Mouse (Mus musculus) embryo, embryonic 11.5 days (tissue): ENCODE measurements around the gene Gpatch2.

Source experiments
- DNase-seq: peaks from one replicate; pipeline ENCODE4 v3.0.0-alpha.2; 2012; ENCODE audit warnings: low read depth, low spot score

Gene Gpatch2

DNA sequence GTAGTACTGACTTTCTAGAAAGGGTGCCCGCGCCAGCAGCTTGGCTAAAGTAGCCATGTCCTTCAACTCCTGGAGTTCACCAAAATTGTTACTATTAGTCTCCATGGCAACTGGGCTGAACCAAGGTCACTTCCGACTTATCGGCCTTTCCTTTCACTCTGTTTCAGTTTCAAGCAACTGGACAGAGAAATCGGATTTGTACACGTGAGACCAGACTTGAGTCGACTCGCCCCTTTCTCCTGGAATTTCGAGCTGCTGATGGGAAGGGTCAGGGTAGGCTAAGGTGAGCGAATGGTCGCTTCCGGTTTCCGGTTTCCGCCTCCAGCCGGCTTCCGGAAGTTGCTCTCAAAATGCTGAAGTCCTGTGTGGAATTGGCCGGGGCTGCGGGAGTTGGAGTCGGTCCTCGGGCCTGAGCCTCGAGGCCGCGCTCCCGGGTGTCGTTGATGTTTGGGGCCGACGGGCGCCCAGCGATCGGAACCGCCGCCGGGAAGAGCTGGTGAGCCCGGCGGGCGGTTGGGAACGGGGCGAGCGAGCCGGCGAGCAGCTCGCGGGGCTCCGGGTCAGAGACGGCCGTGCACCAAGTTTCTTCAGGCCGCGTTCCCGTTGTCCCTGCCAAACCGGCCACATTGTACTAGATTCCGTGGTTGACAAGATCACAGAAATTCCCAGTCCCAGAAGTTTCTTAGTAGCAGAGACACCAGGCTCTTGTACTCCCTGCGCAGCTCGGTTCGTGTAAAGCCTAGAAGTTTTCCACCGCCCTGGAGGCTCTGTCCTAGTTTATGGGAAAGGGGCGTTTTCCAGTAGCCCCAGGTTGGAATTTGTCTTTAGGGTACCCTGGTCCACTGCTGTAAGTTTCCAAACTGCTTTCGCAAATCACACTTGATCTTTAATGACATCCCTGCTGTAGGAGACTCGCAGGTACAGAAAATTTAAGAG lies at the start of gene Gpatch2, which contains the start of gene Spata17:
Gpatch2 (plus strand) TSS at position 328 of the 936 bp plus-strand sequence.
Spata17 (minus strand) TSS at position 285 of the 936 bp plus-strand sequence.
- peak; percentile 66 for DNase-seq

DNA sequence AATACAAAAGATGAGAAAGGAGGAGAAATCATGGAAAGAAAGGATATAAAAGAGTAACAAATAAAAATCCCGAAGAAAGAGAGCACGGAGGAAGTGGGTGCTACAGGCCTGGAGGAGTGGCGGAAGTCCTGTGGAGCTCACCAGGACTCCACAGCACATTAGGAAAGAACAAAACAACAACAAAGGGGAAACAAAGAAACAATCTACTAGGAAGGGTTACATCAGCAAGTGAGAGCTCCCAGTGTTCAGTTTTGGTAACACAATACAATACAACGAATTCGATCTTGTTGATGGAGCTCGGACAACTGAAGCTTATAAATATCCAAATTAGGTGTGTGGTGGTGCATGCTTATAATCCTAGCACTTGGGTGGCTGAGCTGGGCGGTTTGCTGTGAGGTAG lies 45.7 kb upstream of the Gpatch2 start:
- no peak for DNase-seq

DNA sequence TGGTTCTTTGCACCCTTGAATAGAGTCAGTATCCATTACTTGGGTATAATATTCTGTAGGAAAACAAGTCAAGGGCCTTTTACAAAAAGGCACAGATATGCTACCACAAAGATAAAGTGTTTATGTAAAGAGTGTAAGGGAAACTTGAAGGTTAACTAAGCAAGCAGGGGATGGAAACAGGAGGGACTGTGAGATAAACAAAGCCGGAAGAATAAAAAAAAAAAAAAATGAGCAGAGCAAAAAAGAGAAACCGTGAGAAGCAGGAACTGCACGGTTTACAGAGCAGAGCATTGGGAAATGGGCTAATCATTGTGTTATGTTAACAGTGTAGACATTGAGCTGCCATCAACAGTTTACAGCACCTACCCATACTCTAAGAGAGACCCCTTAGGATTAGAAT lies 44.9 kb upstream of the Gpatch2 start:
- no peak for DNase-seq

DNA sequence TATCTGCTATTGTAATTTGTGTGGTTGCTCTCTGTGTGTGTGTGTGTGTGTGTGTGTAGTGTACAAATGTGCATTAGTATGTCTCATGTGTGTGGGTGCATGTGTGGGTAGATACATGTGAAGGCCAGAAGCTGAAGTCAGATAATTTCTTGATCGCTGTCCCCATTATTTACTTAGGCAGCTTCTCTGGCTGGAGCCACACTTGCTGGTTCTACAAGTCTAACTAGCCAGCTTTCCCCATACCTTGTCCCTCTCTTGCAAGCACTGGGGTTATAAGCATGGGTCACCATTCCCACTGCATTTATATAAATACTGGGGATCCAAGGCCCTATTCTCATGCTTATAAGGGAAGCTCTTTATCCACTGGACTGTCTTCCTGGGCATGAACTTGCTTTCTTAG lies 39.3 kb upstream of the Gpatch2 start:
- no peak for DNase-seq

GRCm38 (mm10) chr1:187178546-187178945 lies 36.8 kb upstream of the Gpatch2 start:
- DNase-seq: no peak

GRCm38 (mm10) chr1:187205506-187205905 lies 9.8 kb upstream of the Gpatch2 start:
- DNase-seq: no peak

DNA sequence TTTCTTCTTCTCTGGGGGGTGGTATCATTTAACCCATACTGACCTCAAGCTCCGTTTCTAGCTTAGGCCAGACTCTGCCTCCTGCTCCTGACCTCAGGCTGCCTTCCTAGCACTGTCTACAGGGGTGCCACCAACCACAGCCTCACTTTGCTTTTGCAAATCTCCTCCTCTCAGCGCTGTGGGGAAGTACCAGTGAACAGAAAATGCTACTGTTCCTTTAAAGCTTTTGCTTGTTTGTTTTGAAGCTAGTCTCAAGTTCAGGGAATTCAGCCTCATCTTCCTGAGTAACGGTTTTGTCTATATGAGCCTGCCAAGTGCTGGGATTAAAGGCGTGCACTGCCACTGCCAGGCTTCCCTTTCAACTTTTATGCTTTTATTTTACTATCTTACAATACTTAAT lies 5.8 kb upstream of the Gpatch2 start:
- no peak for DNase-seq

GRCm38 (mm10) chr1:187210736-187211135 lies 4.6 kb upstream of the Gpatch2 start:
- DNase-seq: no peak

DNA sequence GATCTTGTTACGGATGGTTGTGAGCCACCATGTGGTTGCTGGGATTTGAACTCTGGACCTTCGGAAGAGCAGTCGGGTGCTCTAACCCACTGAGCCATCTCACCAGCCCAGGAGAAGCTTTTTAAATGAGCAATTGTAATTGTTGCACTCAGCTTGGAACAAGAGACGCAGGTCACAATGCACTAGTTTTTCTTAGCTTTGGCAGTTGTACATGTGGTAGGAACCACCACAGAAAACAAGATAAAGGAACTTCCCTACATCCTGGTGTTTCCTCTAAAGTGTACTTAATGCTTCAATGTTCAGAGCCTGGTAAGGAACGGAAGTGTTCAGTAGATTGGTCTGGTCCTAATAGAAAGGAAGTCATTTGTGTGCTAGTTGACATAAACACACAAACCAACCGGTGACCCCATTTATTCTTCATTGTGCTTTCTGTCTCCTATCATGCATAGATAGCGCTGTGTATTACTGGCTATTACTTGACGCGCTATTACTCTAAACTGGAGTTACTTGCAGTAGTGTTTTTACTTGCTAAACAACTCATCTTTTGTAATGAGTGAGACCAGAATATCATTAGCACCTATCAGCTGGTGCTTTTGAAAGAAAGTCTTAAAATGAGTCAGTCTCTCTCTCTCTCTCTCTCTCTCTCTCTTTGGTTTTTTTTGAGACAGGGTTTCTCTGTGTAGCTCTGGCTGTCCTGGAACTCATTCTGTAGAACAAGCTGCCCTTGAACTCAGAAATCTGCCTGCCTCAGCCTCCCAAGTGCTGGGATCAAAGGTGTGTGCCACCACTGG lies 1.5 kb downstream of the Gpatch2 start:
- no peak for DNase-seq

DNA sequence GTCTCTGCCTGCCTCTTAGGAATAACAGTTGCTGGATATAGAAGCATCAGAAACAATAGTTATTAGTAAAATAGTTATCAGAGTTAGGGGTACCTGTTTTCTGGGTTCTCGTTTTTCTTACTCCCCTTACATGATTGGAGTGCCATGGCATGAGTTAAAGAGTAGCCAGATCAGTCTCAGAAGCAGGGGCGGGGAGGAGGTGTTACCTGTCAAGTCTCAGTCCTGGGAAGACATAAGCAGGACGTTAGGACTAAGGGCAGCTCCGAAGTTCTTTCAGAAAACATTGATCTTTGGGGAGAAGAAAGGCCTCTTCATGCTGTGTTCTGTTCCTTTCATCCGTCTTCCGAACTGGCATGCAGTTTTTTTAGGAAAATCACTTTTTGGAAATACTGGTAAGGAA lies 5.4 kb downstream of the Gpatch2 start:
- no peak for DNase-seq

DNA sequence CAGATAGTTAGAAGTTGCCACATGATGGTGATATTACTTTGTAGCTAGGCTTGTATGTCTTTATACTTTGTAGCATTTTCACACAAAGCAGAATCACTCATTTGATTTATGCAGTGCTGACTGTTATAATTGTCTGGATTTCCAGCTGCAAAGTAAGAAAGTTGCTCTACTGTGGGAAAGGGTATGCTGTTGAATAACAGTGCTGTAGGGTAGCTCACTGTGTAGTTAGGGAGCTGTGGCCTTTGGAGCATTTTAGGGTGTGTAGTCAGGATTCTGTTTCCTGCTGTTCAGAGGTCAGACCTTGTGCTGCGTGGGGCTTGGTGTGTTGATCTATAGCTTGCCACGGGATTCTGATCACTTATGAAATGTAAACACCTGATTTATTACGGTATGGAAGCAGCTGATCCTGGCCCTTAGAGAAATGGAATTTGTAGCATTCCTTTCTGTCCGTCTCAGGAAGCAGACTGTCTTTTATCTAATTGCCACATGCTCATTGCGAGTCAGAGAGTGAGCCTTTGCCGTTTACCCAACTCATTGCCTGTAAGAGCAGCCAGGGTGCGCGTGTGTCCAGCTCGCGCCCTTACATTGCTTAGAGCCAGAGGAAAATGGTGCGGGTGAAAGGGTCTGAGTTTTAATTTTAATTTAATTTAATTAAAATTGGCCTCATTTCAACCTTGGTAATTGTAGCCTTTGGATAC lies 11.2 kb downstream of the Gpatch2 start:
- no peak for DNase-seq

DNA sequence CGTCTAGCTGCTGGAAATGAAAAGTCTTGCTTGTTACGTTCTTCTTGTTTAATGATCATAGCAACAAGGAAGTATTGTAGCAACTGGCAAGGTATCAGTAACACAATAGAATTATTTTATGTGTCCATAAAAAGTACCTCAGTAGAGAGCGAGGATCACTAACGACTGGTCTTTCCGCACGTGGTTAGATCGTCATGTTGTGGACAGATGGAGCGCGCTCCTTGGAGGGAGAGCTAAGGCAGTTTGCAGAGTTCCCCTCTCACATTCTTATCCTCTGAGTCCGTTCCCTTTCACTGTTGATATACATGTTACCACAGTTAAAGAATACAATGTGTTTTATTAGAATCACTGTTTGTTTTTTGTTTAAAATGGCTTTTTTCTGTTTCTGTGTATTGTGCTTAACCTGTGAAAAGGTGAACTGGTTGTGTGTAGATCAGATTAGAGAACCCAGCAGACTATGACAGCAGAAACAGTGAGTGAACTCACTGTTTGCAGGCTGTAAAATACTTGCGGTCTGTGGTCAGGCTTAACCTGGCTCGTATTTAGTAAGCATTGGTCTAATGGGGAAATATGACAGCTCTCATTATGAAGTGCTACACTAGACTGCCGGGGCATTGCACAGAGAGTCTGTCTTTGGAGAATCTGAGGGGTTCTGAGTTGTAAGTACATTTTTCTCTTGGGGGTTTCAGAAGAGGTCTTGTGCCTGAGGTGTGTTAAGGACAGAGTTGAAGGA lies 13.3 kb downstream of the Gpatch2 start:
- DNase-seq: no peak

- no peak for DNase-seq
These were observed 14.9 kb downstream of the Gpatch2 start for GRCm38 (mm10) chr1:187230255-187230654.

DNA sequence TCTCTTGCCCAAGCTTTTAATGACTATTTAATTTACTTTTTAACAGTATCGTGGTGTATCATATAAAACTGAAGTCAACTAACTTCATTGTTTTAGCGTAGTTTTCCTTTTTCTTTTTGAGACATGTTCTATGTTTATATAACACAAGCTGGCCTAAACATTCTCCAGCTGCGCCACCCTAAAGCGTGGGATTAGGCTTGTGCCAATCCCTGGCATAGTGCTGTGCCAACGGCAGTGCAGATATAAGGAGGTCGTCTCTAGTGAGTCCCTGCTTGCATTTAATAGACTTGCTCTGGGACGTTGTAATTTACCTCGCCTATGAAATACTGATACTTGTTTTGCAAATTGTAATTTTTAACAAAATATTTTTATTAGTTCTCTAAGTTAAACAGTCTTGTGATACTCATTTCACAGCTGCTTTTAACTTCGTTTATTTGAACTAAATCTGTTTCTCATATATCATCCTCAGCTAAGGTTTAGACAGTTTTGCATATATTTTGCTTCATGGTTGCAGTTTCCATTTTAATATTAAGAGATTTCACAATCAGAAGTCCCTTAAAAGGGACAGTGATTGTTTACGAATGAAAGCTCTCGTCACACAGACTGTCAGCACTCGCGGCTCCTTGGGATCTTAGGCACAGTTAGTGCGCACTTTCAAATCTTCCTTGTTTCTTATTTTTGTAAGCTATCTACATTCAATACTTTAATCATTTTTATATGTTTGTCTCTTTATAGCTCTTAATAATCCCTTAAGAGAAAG lies 17.1 kb downstream of the Gpatch2 start:
- DNase-seq: no peak

DNA sequence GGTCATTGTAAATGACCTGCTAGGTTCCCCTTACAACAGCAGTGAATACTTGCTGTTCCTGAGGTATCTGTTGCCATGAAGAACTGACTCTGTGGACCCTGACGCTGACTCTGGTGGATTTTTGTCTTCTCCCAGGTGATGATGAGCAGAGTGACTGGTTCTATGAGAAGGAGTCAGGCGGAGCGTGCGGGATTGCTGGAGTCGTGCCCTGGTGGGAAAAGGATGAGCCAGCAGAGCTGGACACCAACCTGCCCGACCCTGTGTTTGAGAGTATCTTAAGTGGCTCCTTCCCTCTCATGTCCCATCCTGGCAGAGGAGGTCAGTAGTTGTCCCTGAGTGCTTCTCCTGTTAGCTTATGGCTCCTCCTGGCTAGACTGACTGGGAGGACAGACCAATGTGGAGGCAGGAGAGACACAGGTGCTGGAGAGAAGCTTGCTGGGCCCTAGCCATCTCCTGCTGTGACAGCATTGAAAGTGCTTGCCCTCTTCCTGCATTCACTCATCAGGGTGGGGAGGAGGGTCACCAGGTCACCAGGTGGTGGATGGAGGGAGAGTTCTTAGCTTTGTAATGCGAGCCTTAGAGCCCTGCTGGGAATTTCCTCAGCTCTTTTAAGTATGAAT lies 17.8 kb downstream of the Gpatch2 start:
- DNase-seq: no peak

- DNase-seq: no peak
These were observed 19.9 kb downstream of the Gpatch2 start for GRCm38 (mm10) chr1:187235161-187235560.

- no peak for DNase-seq
These were observed 21.0 kb downstream of the Gpatch2 start for GRCm38 (mm10) chr1:187236296-187236695.

- DNase-seq: no peak
These were observed 22.8 kb downstream of the Gpatch2 start for GRCm38 (mm10) chr1:187238061-187238460.

DNA sequence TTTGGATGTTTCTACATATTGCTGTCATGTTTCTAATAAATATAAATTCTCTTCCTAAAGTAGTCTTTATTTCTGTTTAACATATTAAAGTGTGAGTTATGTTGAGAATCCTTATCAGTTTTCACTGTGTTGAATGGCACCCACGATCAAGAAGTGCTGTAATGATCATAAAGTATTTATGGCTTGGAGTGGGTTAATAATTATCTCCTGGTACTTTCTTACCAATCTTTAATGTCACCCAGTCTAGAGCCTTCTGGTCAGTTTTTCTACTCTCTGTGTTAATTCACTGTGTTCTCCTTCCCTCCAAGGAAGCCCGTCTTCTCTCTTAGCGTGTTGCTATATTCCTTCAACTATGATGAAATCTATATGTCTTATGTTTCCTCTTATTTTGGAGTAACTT lies 25.0 kb downstream of the Gpatch2 start:
- DNase-seq: no peak

DNA sequence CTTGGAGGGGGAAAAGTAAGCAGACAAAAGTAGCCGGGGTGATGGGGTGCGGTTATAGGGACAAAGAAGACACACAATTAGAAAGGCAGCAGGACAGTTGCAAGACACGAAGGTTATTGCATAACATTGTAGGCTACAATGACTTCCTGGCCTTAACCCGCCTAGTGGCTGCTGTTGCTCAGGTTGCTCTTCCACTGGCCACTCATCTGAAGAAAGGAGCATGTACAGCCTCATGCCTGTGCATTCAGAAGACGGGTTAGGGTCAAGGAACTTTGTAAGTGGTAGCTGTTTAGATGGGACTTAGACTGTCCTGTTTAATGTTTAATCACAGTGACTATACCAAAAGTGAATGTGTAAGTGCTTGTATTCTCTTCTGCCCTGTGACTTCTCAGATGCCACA lies 26.0 kb downstream of the Gpatch2 start:
- no peak for DNase-seq
